ENCODE assay signal across 8 mouse cellular contexts in the genomic region with DNA sequence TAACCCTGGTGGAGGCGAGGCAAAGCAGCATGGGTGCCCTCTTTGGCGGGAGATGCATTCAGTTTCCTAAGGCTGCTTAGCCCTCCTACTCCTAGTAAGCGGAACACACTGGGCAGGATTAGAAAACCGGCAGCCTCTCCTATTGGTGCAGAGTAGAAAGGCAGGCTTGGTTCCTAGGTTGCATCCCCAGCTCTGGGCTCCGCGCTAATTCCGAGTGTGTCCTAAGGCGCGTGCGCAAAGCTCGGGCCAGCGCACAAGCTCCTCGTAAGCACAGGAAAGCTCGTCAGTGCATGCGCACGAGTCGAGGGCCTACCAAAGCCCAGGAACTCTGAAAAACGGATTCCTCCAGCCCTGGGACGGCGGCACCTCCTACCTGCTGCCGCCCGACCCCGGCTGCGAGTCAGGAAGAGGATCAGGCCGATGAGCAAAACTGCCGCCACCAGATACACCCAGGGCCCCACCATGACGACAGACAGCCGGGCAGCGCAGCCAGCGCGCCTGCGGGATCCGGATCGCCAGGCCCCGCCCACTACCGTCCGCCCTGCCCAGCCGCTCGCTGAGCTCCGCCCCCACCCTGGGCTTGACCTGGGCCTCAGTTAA. TPM values are rescaled to one million over a fixed set of nuclear protein-coding genes. Genes with fewer than 3 reads are reported as not detected.
DNase-seq lines count a peak whose midpoint lies in the region; ATAC-seq and TF ChIP-seq lines count a peak whose summit lies in the region.

A gene (minus strand): TSS at position 558 of the 600 bp plus-strand sequence.

- TF ChIP-seq CTCF in kidney, postnatal 0 days (IDR thresholded peaks at IDR 0.05; ENCODE audit: low read depth), result peak; percentile 34; the same call in 1 of the 2 replicates

- ATAC-seq in erythroid progenitor cell, adult 5-6 weeks (replicated peaks; ENCODE audit: low FRiP score, poor library complexity, severe bottlenecking), result peak; percentile 82
- peak; percentile 96 for ATAC-seq in heart, embryonic 12.5 days (ENCODE audit: insufficient number of reproducible peaks, low FRiP score)
- ATAC-seq in kidney, postnatal 0 days (replicated peaks; ENCODE audit: low FRiP score, low read depth), result peak; percentile 96
- ATAC-seq in liver, embryonic 11.5 days (replicated peaks; ENCODE audit: low FRiP score), result peak; percentile 92
- peak; percentile 97 for ATAC-seq in stomach, embryonic 14.5 days (ENCODE audit: insufficient number of reproducible peaks, insufficient read depth, low FRiP score, low read depth)

- H3K4me1 ChIP-seq in heart, embryonic 12.5 days (replicated peaks), result peaks cover 23% of the 10 kb centered on the region
- no peaks in the 10 kb centered on the region; the same call in 1 of the 2 replicates for H3K4me1 ChIP-seq in kidney, postnatal 0 days (replicated peaks; ENCODE audit: insufficient read depth, low read length)
- H3K4me1 ChIP-seq in liver, embryonic 11.5 days (replicated peaks; ENCODE audit: control insufficient read depth, insufficient read depth, low read length), result peaks cover 22% of the 10 kb centered on the region
- peaks cover 8% of the 10 kb centered on the region; the same call in 1 of the 2 replicates for H3K4me1 ChIP-seq in stomach, embryonic 14.5 days (ENCODE audit: control insufficient read depth, insufficient read depth, low read length)

- H3K27me3 ChIP-seq in heart, embryonic 12.5 days (replicated peaks), result no peaks in the 10 kb centered on the region
- H3K27me3 ChIP-seq in kidney, postnatal 0 days (ENCODE audit: insufficient read depth, low read length), result no peaks in the 10 kb centered on the region
- H3K27me3 ChIP-seq in liver, embryonic 11.5 days (replicated peaks; ENCODE audit: control insufficient read depth, insufficient read depth, low read length), result no peaks in the 10 kb centered on the region
- H3K27me3 ChIP-seq in stomach, embryonic 14.5 days (ENCODE audit: control insufficient read depth, insufficient read depth, low read length), result no peaks in the 10 kb centered on the region

- peak within 1 kb of the TSS; percentile 98 for H3K27ac ChIP-seq in heart, embryonic 12.5 days (ENCODE audit: poor library complexity, severe bottlenecking)
- peak within 1 kb of the TSS; percentile 99 for H3K27ac ChIP-seq in kidney, postnatal 0 days
- H3K27ac ChIP-seq in liver, embryonic 11.5 days (ENCODE audit: low read depth, low read length), result peak within 1 kb of the TSS; percentile 94
- peak within 1 kb of the TSS; percentile 89 for H3K27ac ChIP-seq in stomach, embryonic 14.5 days (ENCODE audit: low read length)

- H3K4me2 ChIP-seq in heart, embryonic 12.5 days, result peak within 1 kb of the TSS; percentile 69
- peak within 1 kb of the TSS; percentile 64 for H3K4me2 ChIP-seq in kidney, postnatal 0 days (ENCODE audit: low read length)
- peak within 1 kb of the TSS; percentile 95 for H3K4me2 ChIP-seq in liver, embryonic 11.5 days
- H3K4me2 ChIP-seq in stomach, embryonic 14.5 days (replicated peaks; ENCODE audit: low read depth, low read length), result peak within 1 kb of the TSS; percentile 63

- H3K9me3 ChIP-seq in heart, embryonic 12.5 days (replicated peaks), result no peaks in the 10 kb centered on the region
- H3K9me3 ChIP-seq in kidney, postnatal 0 days (replicated peaks; ENCODE audit: low read length), result no peaks in the 10 kb centered on the region
- no peaks in the 10 kb centered on the region for H3K9me3 ChIP-seq in liver, embryonic 11.5 days (ENCODE audit: control insufficient read depth, low read length)
- H3K9me3 ChIP-seq in stomach, embryonic 14.5 days (ENCODE audit: control insufficient read depth, low read depth, low read length), result no peaks in the 10 kb centered on the region

- under 1% methylated on average over 40 of the region's 40 CpGs for WGBS in heart, embryonic 12.5 days
- WGBS in kidney, postnatal 0 days, result under 1% methylated on average over 39 of the region's 40 CpGs
- WGBS in liver, embryonic 11.5 days, result under 1% methylated on average over 40 of the region's 40 CpGs
- whole genome bisulfite sequencing in stomach, embryonic 14.5 days, result 0% methylated on average over 40 of the region's 40 CpGs

- H3K9ac ChIP-seq in heart, embryonic 12.5 days, result peak within 1 kb of the TSS; percentile 81
- peak within 1 kb of the TSS; percentile 94 for H3K9ac ChIP-seq in kidney, postnatal 0 days (ENCODE audit: low read depth, low read length)
- H3K9ac ChIP-seq in liver, embryonic 11.5 days (ENCODE audit: low read depth, low read length), result peak within 1 kb of the TSS; percentile 87
- peak within 1 kb of the TSS; percentile 47 for H3K9ac ChIP-seq in stomach, embryonic 14.5 days (replicated peaks; ENCODE audit: low read depth, low read length)

- H3K4me3 ChIP-seq in heart, embryonic 12.5 days, result peak within 1 kb of the TSS; percentile 60
- peak within 1 kb of the TSS; percentile 59 for H3K4me3 ChIP-seq in kidney, postnatal 0 days (replicated peaks; ENCODE audit: low read depth, low read length)
- H3K4me3 ChIP-seq in liver, embryonic 11.5 days (ENCODE audit: low read depth, low read length), result peak within 1 kb of the TSS; percentile 56
- H3K4me3 ChIP-seq in stomach, embryonic 14.5 days (ENCODE audit: low read depth, low read length), result peak within 1 kb of the TSS; percentile 35

- DNase-seq in CD4-positive helper T cell, adult 2 months (ENCODE audit: low read depth, low spot score), result peak; percentile 95
- DNase-seq in brain, embryonic 18.5 days (ENCODE audit: low read depth, low spot score), result peak; percentile 92
- DNase-seq in kidney, postnatal 0 days (ENCODE audit: low spot score), result peak; percentile 98
- DNase-seq in liver, embryonic 11.5 days (ENCODE audit: low spot score), result peak; percentile 93
- DNase-seq in naive thymus-derived CD4-positive, alpha-beta T cell, adult 2 months (ENCODE audit: low read depth), result peak; percentile 95

- peaks cover 33% of the 10 kb centered on the region for H3K36me3 ChIP-seq in heart, embryonic 12.5 days
- peaks cover 23% of the 10 kb centered on the region; the same call in 1 of the 2 replicates for H3K36me3 ChIP-seq in kidney, postnatal 0 days (ENCODE audit: insufficient read depth, low read length)
- H3K36me3 ChIP-seq in liver, embryonic 11.5 days (ENCODE audit: control insufficient read depth, insufficient read depth, low read length), result peaks cover 18% of the 10 kb centered on the region
- H3K36me3 ChIP-seq in stomach, embryonic 14.5 days (ENCODE audit: control insufficient read depth, insufficient read depth, low read length), result peaks cover 26% of the 10 kb centered on the region; the same call in 1 of the 2 replicates

RNA-seq across cellular contexts. Expression of the gene that starts here (rescaled TPM):
- 28.1 and 73.5 TPM in 2 replicates for total RNA-seq in erythroid progenitor cell, adult 5-6 weeks (2015; ENCODE audit: low replicate concordance)
- total RNA-seq in erythroid progenitor cell, adult 5-6 weeks (2017; ENCODE audit: low replicate concordance), result 67.4 and 68.5 TPM in 2 replicates
- polyA plus RNA-seq in heart, embryonic 12.5 days (2016; fragmentation: Nextera tagmentation; extraction: Ambion mirVana), result 44.5 and 46.3 TPM in 2 replicates
- polyA plus RNA-seq in kidney, postnatal 0 days (2015; fragmentation: Nextera tagmentation; extraction: Ambion mirVana), result 89.6 and 96.6 TPM in 2 replicates
- 61.2 and 62.9 TPM in 2 replicates for polyA plus RNA-seq in liver, embryonic 11.5 days (2014; fragmentation: Nextera tagmentation; extraction: Ambion mirVana)
- polyA plus RNA-seq in stomach, embryonic 14.5 days (2014; fragmentation: Nextera tagmentation; extraction: Ambion mirVana), result 65.7 and 66.6 TPM in 2 replicates

Comparison
In these comparisons a context has a peak if more than half of its experiments do, and no peak if none do; other contexts are left out.
1. Peak in every context shown above with its lines: DNase-seq, ATAC-seq, H3K4me3 ChIP-seq and H3K27ac ChIP-seq.